Mouse (Mus musculus): ENCODE measurements at regions not wholly inside any gene's neighbourhood (a gene's known extent, or its start where the extent isn't known, plus 50 kb on each side); places are given as distances from the start of the nearest gene placed in this dataset.

DNA sequence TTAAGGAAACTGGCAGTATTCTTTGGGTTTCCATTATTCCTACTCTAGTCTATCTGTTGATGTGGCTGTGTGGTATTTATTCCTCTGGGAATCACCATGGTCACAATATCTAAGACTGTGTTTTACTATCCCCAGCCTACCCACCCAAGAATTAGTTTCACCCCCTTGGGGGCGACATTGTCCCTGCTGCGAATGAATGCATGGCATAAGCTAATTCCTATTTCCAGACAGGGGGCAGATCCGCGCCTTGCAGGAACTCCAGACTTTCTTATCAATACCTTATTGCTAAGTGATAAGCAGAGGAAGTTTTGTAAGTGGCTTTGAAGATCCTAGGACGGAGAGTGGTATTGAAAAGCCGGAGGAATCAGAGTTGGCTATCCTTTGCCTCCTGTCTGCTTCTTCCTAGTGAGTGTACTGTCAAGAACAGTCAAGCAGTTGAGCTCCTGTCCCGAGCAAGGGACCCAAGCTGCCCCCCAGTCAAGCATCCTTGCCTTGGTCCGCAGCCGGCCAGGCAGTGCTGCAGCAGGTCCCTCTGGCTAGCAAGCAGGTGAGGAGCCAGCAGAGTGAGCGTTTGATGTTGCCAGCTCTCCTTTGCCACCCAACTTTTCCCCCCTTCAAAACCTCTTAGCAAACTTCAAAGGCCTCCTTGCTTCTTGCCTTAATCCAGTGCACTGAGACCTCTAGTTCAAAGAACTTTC lies 469.3 kb downstream of the Tmem182 start:
- no peak overlapping the region for H3K9ac ChIP-seq (ENCODE audit: low read depth, low read length)
- H3K36me3 ChIP-seq (ENCODE audit: control insufficient read depth, insufficient read depth, low read length) = no peaks in the 10 kb centered on the region
- H3K27ac ChIP-seq (ENCODE audit: low read length) = no peak overlapping the region
- no peaks in the 10 kb centered on the region for H3K4me1 ChIP-seq (ENCODE audit: control insufficient read depth, insufficient read depth, low read length)
- 14% methylated on average over 10 of the region's 10 CpGs for WGBS
- H3K4me3 ChIP-seq (ENCODE audit: low read length) = no peak overlapping the region
- H3K4me2 ChIP-seq (ENCODE audit: low read depth, low read length) = no peak overlapping the region
- H3K9me3 ChIP-seq (ENCODE audit: control insufficient read depth, low read length) = no peaks in the 10 kb centered on the region
- no peaks in the 10 kb centered on the region for H3K27me3 ChIP-seq (replicated peaks; ENCODE audit: control insufficient read depth, insufficient read depth, low read length)
- no peak for ATAC-seq

DNA sequence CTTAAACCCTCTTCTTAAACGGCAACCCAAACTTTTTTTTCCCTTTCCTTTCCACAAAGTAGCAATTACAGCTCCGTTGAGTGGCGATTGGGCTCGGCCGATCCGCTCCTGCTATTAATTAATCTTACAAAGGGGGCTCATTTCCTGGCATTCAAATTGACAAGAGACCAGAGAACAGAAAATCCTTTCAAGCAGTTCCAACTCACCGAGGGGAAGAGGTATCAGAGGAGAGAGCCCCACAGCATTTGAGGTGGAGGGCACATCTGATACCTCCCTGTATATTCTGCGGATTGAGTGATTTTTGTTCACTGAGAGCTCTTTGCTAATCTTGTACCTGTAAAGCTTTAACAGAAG lies 469.8 kb downstream of the Tmem182 start:
- ATAC-seq = no peak
- no peak overlapping the region for H3K4me2 ChIP-seq (ENCODE audit: low read depth, low read length)
- no peaks in the 10 kb centered on the region for H3K9me3 ChIP-seq (ENCODE audit: control insufficient read depth, low read length)
- no peak overlapping the region for H3K27ac ChIP-seq (ENCODE audit: low read length)
- no peak overlapping the region for H3K4me3 ChIP-seq (ENCODE audit: low read length)
- H3K27me3 ChIP-seq (replicated peaks; ENCODE audit: control insufficient read depth, insufficient read depth, low read length) = no peaks in the 10 kb centered on the region
- 12% methylated on average over 8 of the region's 8 CpGs for WGBS
- H3K9ac ChIP-seq (ENCODE audit: low read depth, low read length) = no peak overlapping the region
- H3K36me3 ChIP-seq (ENCODE audit: control insufficient read depth, insufficient read depth, low read length) = no peaks in the 10 kb centered on the region
- no peaks in the 10 kb centered on the region for H3K4me1 ChIP-seq (ENCODE audit: control insufficient read depth, insufficient read depth, low read length)

DNA sequence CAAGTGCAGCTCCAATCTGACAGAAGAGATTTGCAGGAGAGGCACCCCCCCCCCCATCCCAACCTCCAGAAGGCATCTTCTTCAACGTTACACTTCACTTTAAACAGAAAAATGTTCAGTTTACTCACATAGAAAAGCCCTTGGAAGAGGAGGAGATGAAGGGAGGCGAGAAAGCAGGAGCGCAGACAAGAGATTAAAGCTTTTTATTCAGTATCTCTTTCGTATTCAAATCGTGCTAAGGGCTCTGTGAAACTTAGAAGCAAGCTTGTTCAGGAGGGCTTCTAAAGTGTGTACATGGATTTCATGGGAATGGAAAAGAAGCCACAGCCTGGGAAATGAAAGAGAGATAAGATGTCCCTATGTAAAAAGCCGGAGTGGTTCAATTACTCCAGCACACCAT lies 470.2 kb downstream of the Tmem182 start:
- WGBS = 41% methylated on average over 6 of the region's 6 CpGs
- ATAC-seq = no peak
- no peaks in the 10 kb centered on the region for H3K4me1 ChIP-seq (ENCODE audit: control insufficient read depth, insufficient read depth, low read length)
- H3K27ac ChIP-seq (ENCODE audit: low read length) = no peak overlapping the region
- H3K27me3 ChIP-seq (replicated peaks; ENCODE audit: control insufficient read depth, insufficient read depth, low read length) = no peaks in the 10 kb centered on the region
- no peak overlapping the region for H3K9ac ChIP-seq (ENCODE audit: low read depth, low read length)
- no peaks in the 10 kb centered on the region for H3K36me3 ChIP-seq (ENCODE audit: control insufficient read depth, insufficient read depth, low read length)
- no peaks in the 10 kb centered on the region for H3K9me3 ChIP-seq (ENCODE audit: control insufficient read depth, low read length)
- H3K4me3 ChIP-seq (ENCODE audit: low read length) = no peak overlapping the region
- no peak overlapping the region for H3K4me2 ChIP-seq (ENCODE audit: low read depth, low read length)

DNA sequence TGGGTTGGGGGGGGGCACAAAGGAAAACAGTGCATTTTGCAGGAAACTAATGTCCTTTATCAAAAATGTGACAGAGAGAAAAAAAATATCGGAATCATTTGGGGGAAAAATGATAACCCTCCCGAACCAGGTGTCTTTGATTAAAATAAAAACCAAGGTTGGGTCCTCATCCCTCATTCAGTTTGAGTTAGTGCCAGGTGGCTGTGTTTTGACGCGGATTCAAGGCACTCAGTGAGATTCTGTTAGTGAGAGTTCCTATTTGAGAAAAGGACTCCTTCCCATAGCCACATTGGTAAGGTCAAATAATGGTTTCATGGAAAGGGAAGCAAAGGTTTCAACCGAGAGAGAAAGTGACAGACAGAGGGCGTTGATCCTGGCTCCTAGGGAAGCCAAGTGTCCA lies 470.9 kb downstream of the Tmem182 start:
- no peaks in the 10 kb centered on the region for H3K4me1 ChIP-seq (ENCODE audit: control insufficient read depth, insufficient read depth, low read length)
- no peak overlapping the region for H3K9ac ChIP-seq (ENCODE audit: low read depth, low read length)
- no peaks in the 10 kb centered on the region for H3K27me3 ChIP-seq (replicated peaks; ENCODE audit: control insufficient read depth, insufficient read depth, low read length)
- H3K36me3 ChIP-seq (ENCODE audit: control insufficient read depth, insufficient read depth, low read length) = no peaks in the 10 kb centered on the region
- H3K27ac ChIP-seq (ENCODE audit: low read length) = no peak overlapping the region
- no peaks in the 10 kb centered on the region for H3K9me3 ChIP-seq (ENCODE audit: control insufficient read depth, low read length)
- no peak overlapping the region for H3K4me3 ChIP-seq (ENCODE audit: low read length)
- 59% methylated on average over 6 of the region's 6 CpGs for WGBS
- ATAC-seq = no peak
- no peak overlapping the region for H3K4me2 ChIP-seq (ENCODE audit: low read depth, low read length)

DNA sequence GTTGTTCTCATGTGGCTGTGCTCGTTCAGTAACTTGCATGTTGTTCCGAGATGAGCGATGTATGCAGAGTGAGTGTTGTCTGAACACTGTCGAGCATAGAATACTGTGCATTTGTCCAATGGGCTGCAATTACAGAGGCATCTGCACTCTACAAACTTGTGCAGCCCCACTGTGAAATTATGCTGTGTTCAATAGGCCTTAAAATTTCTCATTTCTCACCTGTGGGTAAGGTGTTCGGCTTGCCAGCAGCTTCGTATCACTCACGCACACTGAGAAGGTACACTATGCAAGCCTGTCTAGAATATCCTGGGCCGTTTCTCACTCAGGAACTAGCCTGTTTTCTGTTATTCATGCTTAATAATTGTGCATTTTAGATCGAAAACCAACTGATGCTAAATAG lies 479.8 kb downstream of the Tmem182 start:
- no peaks in the 10 kb centered on the region for H3K9me3 ChIP-seq (ENCODE audit: control insufficient read depth, low read length)
- no peaks in the 10 kb centered on the region for H3K27me3 ChIP-seq (replicated peaks; ENCODE audit: control insufficient read depth, insufficient read depth, low read length)
- no peaks in the 10 kb centered on the region for H3K4me1 ChIP-seq (ENCODE audit: control insufficient read depth, insufficient read depth, low read length)
- no peak overlapping the region for H3K9ac ChIP-seq (ENCODE audit: low read depth, low read length)
- ATAC-seq = no peak
- WGBS = 88% methylated on average over 9 of the region's 9 CpGs
- H3K36me3 ChIP-seq (ENCODE audit: control insufficient read depth, insufficient read depth, low read length) = no peaks in the 10 kb centered on the region
- no peak overlapping the region for H3K4me2 ChIP-seq (ENCODE audit: low read depth, low read length)
- no peak overlapping the region for H3K27ac ChIP-seq (ENCODE audit: low read length)
- H3K4me3 ChIP-seq (ENCODE audit: low read length) = no peak overlapping the region

DNA sequence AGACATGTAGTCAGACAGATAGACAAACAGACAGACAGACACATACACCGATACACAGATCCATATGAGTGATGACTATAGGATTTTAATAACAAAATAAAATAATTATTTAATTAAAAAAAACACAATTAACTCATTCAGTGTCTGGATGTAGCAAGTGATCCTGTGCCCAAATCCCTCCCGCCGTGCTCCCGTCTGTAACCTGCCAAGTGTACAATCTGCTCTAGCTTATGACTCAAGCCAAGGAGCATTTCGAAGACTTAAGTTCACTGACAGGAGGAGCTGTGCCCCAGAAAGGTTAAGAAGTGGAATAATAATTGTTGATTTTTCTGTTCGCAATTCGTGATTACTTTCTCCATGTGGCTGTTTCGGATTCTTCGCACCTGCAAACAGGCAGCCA lies 480.8 kb downstream of the Tmem182 start:
- H3K9me3 ChIP-seq (ENCODE audit: control insufficient read depth, low read length) = no peaks in the 10 kb centered on the region
- H3K4me1 ChIP-seq (ENCODE audit: control insufficient read depth, insufficient read depth, low read length) = no peaks in the 10 kb centered on the region
- H3K27me3 ChIP-seq (replicated peaks; ENCODE audit: control insufficient read depth, insufficient read depth, low read length) = no peaks in the 10 kb centered on the region
- H3K36me3 ChIP-seq (ENCODE audit: control insufficient read depth, insufficient read depth, low read length) = no peaks in the 10 kb centered on the region
- H3K27ac ChIP-seq (ENCODE audit: low read length) = no peak overlapping the region
- WGBS = 89% methylated on average over 9 of the region's 9 CpGs
- ATAC-seq = no peak
- H3K9ac ChIP-seq (ENCODE audit: low read depth, low read length) = no peak overlapping the region
- no peak overlapping the region for H3K4me2 ChIP-seq (ENCODE audit: low read depth, low read length)
- no peak overlapping the region for H3K4me3 ChIP-seq (ENCODE audit: low read length)

DNA sequence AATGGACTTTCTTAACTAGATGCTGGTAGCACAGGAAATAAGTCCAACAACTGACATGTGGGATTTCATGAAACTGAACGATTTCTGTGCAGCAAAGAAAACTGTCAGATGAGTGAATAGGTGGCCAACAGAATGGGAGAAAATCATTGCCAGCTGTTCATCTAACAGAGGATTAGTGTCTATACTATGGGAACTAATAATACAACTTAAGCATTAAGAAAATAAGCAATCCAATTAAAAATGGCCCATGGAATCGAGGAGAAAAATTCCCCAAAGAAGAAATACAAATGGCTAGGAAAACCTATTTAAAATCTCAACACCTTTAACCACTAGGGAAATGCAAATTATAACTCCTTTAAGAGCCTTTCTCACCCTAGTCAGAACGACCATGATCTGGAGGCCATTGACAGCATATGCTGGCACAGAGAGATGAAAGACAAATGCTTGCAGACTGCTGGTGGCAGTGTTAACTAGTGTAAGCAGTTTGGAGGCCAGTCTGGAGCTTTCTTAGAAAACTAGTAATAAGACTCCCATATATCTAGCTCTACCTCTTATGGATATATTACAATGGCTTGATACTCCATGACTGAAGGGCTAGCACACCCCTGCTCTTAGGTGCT lies 521.6 kb downstream of the Tmem182 start:
- H3K27ac ChIP-seq (ENCODE audit: low read length) = no peak overlapping the region
- WGBS = 63% methylated on average over 3 of the region's 3 CpGs
- no peak for ATAC-seq

DNA sequence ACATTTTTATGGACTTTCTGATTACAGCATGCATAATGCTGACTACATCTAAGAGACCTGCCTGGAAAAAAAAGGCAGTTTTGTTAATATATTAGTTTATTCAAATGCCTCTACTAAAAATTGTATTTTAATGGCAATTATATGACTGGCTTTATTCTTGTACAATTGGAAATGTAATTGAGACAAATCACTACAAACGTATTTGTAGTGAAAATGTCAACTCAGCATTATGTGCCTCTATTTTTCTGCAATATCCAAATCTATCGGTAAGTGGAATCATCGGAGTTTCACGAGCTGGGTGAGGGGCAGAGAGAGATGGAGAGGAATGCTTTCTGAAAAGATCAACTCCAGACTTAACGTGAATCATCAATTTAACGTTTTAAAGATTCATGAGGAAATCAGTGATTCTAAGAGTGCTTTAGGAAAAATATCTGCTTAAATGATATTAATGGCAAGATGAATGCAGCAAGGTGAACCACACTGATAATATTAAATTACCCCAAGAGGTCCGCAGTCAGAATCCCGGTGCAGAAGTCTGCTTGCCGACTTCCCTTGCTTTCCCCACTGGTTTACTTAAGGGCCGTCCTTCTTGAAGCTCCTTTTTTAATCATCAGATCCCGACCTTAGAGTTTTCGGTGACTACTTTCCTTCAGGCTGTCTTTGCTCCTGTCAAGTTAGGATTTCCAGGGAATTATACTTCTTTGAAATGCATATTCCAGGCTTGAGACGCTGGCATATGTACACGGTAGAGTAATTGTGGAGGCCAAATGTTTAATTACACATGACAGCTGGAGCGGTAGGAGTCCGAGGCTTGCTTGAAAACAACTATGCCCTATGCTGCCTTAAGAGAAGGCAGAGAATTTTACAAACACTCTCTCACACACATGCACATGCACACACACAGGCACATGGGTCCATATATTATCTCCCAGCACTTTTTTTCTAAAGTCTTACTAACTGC lies 544.7 kb downstream of the Tmem182 start:
- Histone ChIP-seq H3K9ac (ENCODE audit: low read depth, low read length) (no peak overlapping the region), H3K36me3 (ENCODE audit: control insufficient read depth, insufficient read depth, low read length) (no peaks in the 10 kb centered on the region), H3K27me3 (replicated peaks; ENCODE audit: control insufficient read depth, insufficient read depth, low read length) (no peaks in the 10 kb centered on the region), H3K27ac (ENCODE audit: low read length) (no peak overlapping the region), H3K4me3 (ENCODE audit: low read length) (no peak overlapping the region), H3K4me2 (ENCODE audit: low read depth, low read length) (no peak overlapping the region), H3K4me1 (ENCODE audit: control insufficient read depth, insufficient read depth, low read length) (no peaks in the 10 kb centered on the region), H3K9me3 (ENCODE audit: control insufficient read depth, low read length) (no peaks in the 10 kb centered on the region)
- WGBS = 68% methylated on average over 16 of the region's 16 CpGs
- no peak for ATAC-seq

More for the DNA sequence above, 521.6 kb downstream of the Tmem182 start:
- H3K4me1 ChIP-seq (ENCODE audit: control insufficient read depth, insufficient read depth, low read length) = no peaks in the 10 kb centered on the region
- H3K4me3 ChIP-seq (ENCODE audit: low read length) = no peak overlapping the region
- no peaks in the 10 kb centered on the region for H3K36me3 ChIP-seq (ENCODE audit: control insufficient read depth, insufficient read depth, low read length)
- H3K4me2 ChIP-seq (ENCODE audit: low read depth, low read length) = no peak overlapping the region
- no peaks in the 10 kb centered on the region for H3K27me3 ChIP-seq (replicated peaks; ENCODE audit: control insufficient read depth, insufficient read depth, low read length)
- H3K9ac ChIP-seq (ENCODE audit: low read depth, low read length) = no peak overlapping the region
- no peaks in the 10 kb centered on the region for H3K9me3 ChIP-seq (ENCODE audit: control insufficient read depth, low read length)

DNA sequence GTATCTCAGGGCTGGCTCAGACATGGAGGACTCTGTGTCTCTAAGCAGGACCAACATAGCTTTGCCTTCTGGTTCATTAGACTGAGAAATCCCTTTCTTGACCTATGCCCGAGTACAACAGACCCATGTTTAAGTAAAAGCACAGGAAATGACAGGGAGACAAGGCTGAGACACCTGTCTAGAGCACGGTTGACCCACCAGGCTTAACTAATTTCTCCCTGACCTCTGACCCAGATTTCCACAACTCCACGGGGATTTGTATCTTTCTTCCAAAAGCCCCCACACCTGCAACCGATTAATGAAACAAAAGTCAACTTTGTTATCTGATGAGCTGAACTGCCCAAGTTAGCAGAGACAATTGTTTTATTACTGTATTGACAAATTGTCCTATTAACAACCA lies 553.7 kb downstream of the Tmem182 start:
- Histone ChIP-seq H3K27ac (ENCODE audit: low read length) (no peak overlapping the region), H3K27me3 (replicated peaks; ENCODE audit: control insufficient read depth, insufficient read depth, low read length) (no peaks in the 10 kb centered on the region), H3K4me2 (ENCODE audit: low read depth, low read length) (no peak overlapping the region), H3K9me3 (ENCODE audit: control insufficient read depth, low read length) (no peaks in the 10 kb centered on the region), H3K9ac (ENCODE audit: low read depth, low read length) (no peak overlapping the region), H3K4me1 (ENCODE audit: control insufficient read depth, insufficient read depth, low read length) (no peaks in the 10 kb centered on the region), H3K4me3 (ENCODE audit: low read length) (no peak overlapping the region), H3K36me3 (ENCODE audit: control insufficient read depth, insufficient read depth, low read length) (no peaks in the 10 kb centered on the region)
- WGBS = 26% methylated on average over 4 of the region's 4 CpGs
- no peak for ATAC-seq

Measured in intestine, embryonic 16.5 days (tissue).